Mouse (Mus musculus): Measurements from ENCODE around the gene Unc80. TPM values are rescaled to one million over a fixed set of nuclear protein-coding genes. Genes with fewer than 3 reads are reported as not detected.

Unc80 gene
- polyA plus RNA-seq, 1 experiment from 2014 or later = 0.14 TPM

DNA sequence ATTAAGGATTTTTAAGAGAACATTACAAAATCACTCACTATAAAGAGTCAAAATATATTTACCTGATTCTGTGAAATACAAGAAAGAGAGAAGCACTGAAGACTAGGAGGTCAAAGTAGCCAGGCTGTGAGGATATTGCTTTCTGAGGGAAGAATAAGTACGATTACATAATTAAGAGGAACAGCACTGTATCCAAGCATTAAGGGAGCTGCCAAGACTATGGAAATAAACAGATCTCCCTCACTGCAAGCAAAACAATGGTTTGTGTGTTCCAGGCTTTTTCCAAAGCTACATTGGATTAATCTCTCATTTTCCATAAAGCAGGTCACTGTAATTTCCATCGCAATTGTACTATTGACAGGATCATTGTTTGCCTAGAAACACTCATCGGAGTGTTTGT, 14.6 kb downstream of the Unc80 start:
- no peak for ATAC-seq (ENCODE audit: insufficient number of reproducible peaks, low FRiP score)
- WGBS = 79% methylated on average over 3 of the region's 3 CpGs
- Histone ChIP-seq H3K36me3 (no peaks in the 10 kb centered on the region), H3K27me3 (replicated peaks) (no peaks in the 10 kb centered on the region), H3K27ac (ENCODE audit: poor library complexity, severe bottlenecking) (no peak overlapping the region), H3K4me2 (no peak overlapping the region), H3K4me3 (no peak overlapping the region), H3K9ac (no peak overlapping the region), H3K4me1 (replicated peaks) (no peaks in the 10 kb centered on the region), H3K9me3 (replicated peaks) (no peaks in the 10 kb centered on the region)

DNA sequence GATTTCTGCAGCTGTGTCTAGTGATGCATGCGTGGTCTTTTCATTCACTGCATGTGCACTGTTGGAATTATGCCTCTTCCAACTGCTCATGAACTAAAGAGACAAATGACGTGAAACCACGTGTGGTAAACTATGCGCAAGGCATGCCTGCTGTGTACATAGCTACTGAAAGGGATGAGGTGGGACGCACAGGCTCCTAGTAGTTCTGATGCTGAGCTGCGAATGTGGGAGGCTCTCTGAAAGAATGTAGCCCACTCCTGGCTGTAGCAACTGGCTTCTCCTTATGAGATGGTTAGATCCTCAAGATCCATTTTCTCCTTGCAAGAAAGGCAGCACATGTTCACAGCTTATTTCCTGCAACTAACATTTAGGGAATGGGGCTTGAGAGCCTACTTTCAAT, 24.9 kb downstream of the Unc80 start:
- WGBS = 76% methylated on average over 6 of the region's 6 CpGs
- H3K9me3 ChIP-seq (replicated peaks) = no peaks in the 10 kb centered on the region
- no peaks in the 10 kb centered on the region for H3K4me1 ChIP-seq (replicated peaks)
- ATAC-seq (ENCODE audit: insufficient number of reproducible peaks, low FRiP score) = no peak
- no peak overlapping the region for H3K4me3 ChIP-seq
- no peak overlapping the region for H3K9ac ChIP-seq
- no peaks in the 10 kb centered on the region for H3K36me3 ChIP-seq
- H3K4me2 ChIP-seq = no peak overlapping the region
- no peaks in the 10 kb centered on the region for H3K27me3 ChIP-seq (replicated peaks)
- H3K27ac ChIP-seq (ENCODE audit: poor library complexity, severe bottlenecking) = no peak overlapping the region

DNA sequence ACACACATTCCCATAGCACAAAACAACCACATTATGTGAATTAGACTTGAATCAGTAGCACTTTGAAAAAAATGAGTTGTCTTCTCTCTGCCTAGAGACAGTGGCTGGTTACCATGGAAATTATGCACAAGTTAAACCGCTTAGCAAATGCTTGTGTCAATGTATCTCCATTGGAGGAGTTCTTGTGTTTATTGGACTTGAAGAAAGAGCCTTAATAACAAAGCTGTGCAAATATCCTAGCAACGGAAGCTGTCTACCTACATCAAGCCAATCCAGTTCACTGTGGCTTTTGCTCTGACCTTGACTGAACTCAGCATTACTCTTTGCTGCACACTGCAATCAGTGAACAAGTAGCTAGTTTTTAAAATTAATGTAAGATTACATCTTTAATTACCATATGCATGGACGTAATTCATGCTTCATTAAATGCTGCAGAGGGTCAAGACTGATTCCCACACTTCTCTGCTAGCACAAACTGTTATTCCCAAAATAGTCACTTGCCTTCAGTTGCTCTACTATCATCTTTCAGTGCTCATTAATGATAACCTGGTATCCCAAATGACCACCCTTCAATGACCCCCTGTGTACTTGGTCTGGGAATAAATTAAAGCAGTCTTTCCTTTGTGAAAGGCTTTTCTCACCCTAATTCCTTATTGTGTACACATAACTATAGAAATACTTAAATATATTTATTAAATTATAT, 27.3 kb downstream of the Unc80 start:
- H3K27ac ChIP-seq (ENCODE audit: poor library complexity, severe bottlenecking) = no peak overlapping the region
- no peaks in the 10 kb centered on the region for H3K9me3 ChIP-seq (replicated peaks)
- H3K4me1 ChIP-seq (replicated peaks) = no peaks in the 10 kb centered on the region
- no peak overlapping the region for H3K4me2 ChIP-seq
- WGBS = 76% methylated on average over 3 of the region's 3 CpGs
- H3K9ac ChIP-seq = no peak overlapping the region
- H3K36me3 ChIP-seq = no peaks in the 10 kb centered on the region
- H3K4me3 ChIP-seq = no peak overlapping the region
- H3K27me3 ChIP-seq (replicated peaks) = no peaks in the 10 kb centered on the region
- no peak for ATAC-seq (ENCODE audit: insufficient number of reproducible peaks, low FRiP score)

DNA sequence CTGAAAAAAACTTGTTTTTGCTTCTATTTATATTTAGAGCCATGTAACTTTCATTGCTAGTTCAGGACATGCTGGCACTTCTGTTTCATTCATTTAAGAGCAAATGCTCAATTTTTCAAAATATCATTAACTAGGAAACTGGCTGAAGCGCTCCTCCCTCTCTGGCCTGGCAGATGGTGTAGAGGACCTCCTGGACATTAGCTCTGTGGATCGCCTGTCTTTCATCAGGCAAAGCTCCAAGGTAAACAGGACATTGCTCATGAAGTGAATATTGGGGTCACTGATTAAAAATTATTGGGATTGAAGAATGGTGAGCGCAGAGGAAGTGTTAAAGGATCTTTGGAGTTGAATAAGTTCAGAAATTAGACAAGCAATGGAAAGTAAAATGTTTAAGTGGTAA, 82.6 kb downstream of the Unc80 start:
- no peaks in the 10 kb centered on the region for H3K4me1 ChIP-seq (replicated peaks)
- no peak overlapping the region for H3K4me3 ChIP-seq
- H3K27ac ChIP-seq (ENCODE audit: poor library complexity, severe bottlenecking) = no peak overlapping the region
- ATAC-seq (ENCODE audit: insufficient number of reproducible peaks, low FRiP score) = no peak
- peaks cover 5% of the 10 kb centered on the region for H3K9me3 ChIP-seq (replicated peaks)
- no peaks in the 10 kb centered on the region for H3K36me3 ChIP-seq
- no peaks in the 10 kb centered on the region for H3K27me3 ChIP-seq (replicated peaks)
- WGBS = 68% methylated on average over 3 of the region's 3 CpGs
- H3K4me2 ChIP-seq = no peak overlapping the region
- no peak overlapping the region for H3K9ac ChIP-seq

DNA sequence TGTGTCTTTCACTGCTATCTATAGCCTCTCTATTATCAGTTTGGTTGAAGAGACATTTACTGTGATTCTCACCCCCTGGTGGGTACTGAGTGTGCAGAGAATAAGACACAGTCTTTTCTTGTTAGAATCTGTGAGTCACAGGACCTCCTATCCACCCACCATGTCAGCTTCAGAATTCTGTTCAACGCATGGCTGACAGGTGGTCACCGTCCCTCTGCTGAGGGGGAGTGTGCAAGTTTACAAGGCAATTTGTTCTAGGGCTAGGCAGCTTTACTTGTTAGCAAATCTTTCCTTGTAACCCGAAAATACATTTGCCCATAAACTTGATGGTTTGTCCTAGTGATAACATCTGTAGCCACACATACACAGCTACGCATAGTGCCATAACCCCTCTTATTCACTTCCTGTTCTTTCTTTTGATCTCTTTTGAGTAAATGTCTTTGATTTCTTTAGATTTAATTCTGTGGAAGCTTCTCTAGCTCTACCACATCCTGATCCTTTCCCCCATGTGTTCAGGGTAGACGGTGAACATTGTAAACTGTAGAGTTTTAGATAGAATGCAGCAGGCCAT, 84.3 kb downstream of the Unc80 start:
- 74% methylated on average over 5 of the region's 5 CpGs for whole genome bisulfite sequencing
- H3K4me3 ChIP-seq = no peak overlapping the region
- ATAC-seq (ENCODE audit: insufficient number of reproducible peaks, low FRiP score) = no peak
- no peaks in the 10 kb centered on the region for H3K27me3 ChIP-seq (replicated peaks)
- H3K36me3 ChIP-seq = no peaks in the 10 kb centered on the region
- H3K9ac ChIP-seq = no peak overlapping the region
- H3K9me3 ChIP-seq (replicated peaks) = peaks cover 5% of the 10 kb centered on the region
- no peak overlapping the region for H3K27ac ChIP-seq (ENCODE audit: poor library complexity, severe bottlenecking)
- no peak overlapping the region for H3K4me2 ChIP-seq
- H3K4me1 ChIP-seq (replicated peaks) = no peaks in the 10 kb centered on the region

DNA sequence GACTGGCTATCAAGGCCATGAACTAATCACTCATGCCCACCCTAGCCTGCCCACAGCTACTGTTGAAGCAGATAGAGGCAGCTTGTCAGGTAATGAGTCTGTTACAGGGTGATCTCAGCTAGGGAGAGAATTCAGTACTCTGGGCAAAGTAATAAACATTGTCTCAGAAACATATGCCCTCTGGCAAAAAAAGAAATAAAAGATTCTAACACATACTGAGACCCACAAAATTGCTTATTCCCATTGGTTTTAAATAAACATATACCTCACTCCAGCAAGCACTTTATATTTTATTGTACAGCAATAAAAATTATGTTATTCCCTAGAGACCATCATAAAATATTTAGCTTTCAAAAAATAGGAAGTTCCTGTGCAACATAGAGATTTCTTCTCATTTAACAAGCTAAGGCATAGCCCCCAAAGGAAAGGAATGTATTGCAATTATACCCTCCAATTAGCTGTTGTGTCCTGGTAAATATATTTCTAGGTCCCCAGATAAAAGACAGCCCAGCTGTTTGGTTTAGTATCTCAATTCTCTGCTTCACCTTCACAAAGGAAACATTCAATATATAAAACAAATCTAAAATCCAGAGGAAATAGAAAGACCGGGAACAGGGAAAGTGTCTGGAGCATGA, 93.6 kb downstream of the Unc80 start:
- no peak for ATAC-seq (ENCODE audit: insufficient number of reproducible peaks, low FRiP score)
- no peaks in the 10 kb centered on the region for H3K4me1 ChIP-seq (replicated peaks)
- no peak overlapping the region for H3K27ac ChIP-seq (ENCODE audit: poor library complexity, severe bottlenecking)
- no peaks in the 10 kb centered on the region for H3K9me3 ChIP-seq (replicated peaks)
- no peak overlapping the region for H3K9ac ChIP-seq
- H3K4me3 ChIP-seq = no peak overlapping the region
- no peaks in the 10 kb centered on the region for H3K27me3 ChIP-seq (replicated peaks)
- no peaks in the 10 kb centered on the region for H3K36me3 ChIP-seq
- 74% methylated on average over 1 of the region's 1 CpGs for WGBS
- no peak overlapping the region for H3K4me2 ChIP-seq

DNA sequence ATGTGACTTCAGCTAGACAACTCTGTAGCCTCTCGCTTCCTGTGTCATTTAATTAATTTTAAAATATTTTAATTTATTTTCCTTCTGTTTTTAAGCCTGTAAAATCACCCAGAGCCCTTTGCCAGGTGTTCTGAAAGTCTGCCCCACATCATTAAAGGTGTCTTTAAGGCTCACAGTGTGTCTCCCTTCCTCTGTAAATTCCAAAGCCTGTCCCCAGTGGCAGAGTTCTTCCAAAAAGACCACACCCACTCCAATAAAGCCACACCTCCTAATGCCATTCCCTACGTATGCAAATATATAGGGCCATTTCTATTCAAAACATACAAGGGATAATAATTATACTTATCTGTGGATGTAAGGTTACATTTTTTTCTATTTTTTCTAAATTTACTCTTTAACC, 94.2 kb downstream of the Unc80 start:
- Histone ChIP-seq H3K27me3 (replicated peaks) (no peaks in the 10 kb centered on the region), H3K9ac (no peak overlapping the region), H3K4me2 (no peak overlapping the region), H3K4me1 (replicated peaks) (no peaks in the 10 kb centered on the region), H3K4me3 (no peak overlapping the region), H3K9me3 (replicated peaks) (no peaks in the 10 kb centered on the region), H3K36me3 (no peaks in the 10 kb centered on the region), H3K27ac (ENCODE audit: poor library complexity, severe bottlenecking) (no peak overlapping the region)
- WGBS = 72% methylated on average over 2 of the region's 2 CpGs
- ATAC-seq (ENCODE audit: insufficient number of reproducible peaks, low FRiP score) = no peak

DNA sequence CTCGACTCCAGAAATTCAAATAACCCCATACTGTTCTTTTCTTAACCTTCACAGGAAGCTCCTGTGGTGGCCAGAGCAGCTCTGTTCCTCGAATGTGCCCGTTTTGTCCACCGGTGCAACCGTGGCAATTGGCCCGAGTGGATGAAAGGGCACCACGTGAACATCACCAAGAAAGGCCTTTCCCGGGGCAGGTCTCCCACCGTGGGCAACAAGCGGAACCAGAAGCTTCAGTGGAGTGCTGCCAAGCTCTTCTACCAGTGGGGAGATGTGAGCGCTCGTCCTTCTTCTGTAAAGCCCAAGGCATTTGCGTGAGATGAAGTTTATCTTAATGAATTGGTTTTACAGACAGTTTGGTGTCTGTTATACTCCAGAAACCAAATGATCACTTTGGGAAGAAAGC, 101.6 kb downstream of the Unc80 start:
- H3K36me3 ChIP-seq = no peaks in the 10 kb centered on the region
- no peak for ATAC-seq (ENCODE audit: insufficient number of reproducible peaks, low FRiP score)
- 79% methylated on average over 13 of the region's 13 CpGs for WGBS
- no peak overlapping the region for H3K27ac ChIP-seq (ENCODE audit: poor library complexity, severe bottlenecking)
- no peaks in the 10 kb centered on the region for H3K9me3 ChIP-seq (replicated peaks)
- no peak overlapping the region for H3K4me3 ChIP-seq
- no peak overlapping the region for H3K9ac ChIP-seq
- no peak overlapping the region for H3K4me2 ChIP-seq
- H3K4me1 ChIP-seq (replicated peaks) = no peaks in the 10 kb centered on the region
- no peaks in the 10 kb centered on the region for H3K27me3 ChIP-seq (replicated peaks)

DNA sequence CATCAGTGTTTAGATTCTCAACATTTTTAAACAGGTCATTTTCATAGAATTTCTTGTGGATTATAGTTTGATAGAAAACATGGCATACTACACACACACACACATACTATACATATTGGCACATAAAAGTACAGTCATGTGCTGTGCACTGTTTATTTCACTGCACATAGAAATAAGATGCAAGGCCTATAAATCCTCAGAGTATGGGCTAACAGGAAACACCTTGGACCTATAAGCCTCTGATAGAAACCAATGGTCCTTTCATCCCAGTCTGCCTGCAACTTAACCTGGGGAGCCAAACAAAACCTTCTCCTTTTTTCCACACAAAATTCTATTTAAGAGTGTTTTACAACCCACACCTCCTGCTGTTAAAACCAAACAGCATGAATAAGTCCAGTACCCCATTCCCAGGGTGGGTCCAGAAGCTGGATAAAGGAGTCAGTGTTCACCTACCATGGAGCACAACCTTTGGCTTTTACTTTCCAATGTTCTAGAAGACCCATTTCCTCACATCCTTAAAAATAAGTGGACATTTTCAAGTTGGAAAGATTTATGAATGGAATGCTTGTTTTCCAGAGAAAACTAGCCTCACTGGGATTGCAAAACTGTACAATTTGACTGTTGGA, 129.1 kb downstream of the Unc80 start:
- Histone ChIP-seq H3K9me3 (replicated peaks) (no peaks in the 10 kb centered on the region), H3K9ac (no peak overlapping the region), H3K36me3 (no peaks in the 10 kb centered on the region), H3K27me3 (replicated peaks) (no peaks in the 10 kb centered on the region), H3K4me2 (no peak overlapping the region), H3K4me3 (no peak overlapping the region), H3K4me1 (replicated peaks) (no peaks in the 10 kb centered on the region), H3K27ac (ENCODE audit: poor library complexity, severe bottlenecking) (no peak overlapping the region)
- ATAC-seq (ENCODE audit: insufficient number of reproducible peaks, low FRiP score) = no peak

DNA sequence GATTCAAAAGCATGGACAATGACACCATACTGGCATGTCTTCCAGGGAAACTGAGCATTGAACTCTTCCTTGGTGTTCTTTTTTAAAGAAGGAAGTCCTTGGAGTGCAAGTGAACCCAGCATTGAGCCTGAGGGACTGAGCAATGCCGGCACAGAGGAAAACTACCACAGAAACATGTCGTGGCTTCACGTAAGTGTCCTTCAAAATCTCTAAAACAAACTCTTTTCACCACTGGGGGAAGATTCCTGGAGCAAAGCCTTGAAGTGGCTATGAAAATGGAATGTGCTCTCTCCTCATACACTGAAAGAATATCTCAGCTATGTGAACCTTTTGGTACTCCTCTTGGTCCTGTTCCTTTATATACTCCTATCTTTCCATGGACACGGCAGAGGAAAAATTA, 140.1 kb downstream of the Unc80 start:
- no peak for ATAC-seq (ENCODE audit: insufficient number of reproducible peaks, low FRiP score)
- 78% methylated on average over 4 of the region's 4 CpGs for WGBS
- H3K9ac ChIP-seq = no peak overlapping the region
- H3K27ac ChIP-seq (ENCODE audit: poor library complexity, severe bottlenecking) = no peak overlapping the region
- no peaks in the 10 kb centered on the region for H3K36me3 ChIP-seq
- H3K9me3 ChIP-seq (replicated peaks) = no peaks in the 10 kb centered on the region
- no peaks in the 10 kb centered on the region for H3K4me1 ChIP-seq (replicated peaks)
- H3K4me3 ChIP-seq = no peak overlapping the region
- no peaks in the 10 kb centered on the region for H3K27me3 ChIP-seq (replicated peaks)
- H3K4me2 ChIP-seq = no peak overlapping the region

DNA sequence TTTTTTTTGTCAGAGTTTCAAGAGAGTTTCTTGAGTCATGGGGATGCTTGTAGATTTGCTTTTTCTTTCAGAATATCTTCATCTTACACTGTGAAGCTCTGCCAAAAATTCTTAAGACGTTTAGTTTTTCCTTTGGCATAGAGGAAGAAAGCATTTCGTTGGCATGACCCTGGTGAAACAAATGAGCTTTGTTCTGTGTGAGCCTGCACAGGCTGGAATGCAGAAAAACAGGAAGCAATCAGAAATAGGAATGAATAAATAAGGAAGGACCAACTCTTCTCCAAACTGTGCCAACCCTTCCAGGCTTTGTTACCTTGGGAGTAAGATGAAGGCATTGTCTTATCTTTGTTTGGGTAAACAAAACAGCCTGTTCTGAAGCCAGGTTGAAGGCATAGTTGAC, 149.0 kb downstream of the Unc80 start:
- WGBS = 39% methylated on average over 2 of the region's 2 CpGs
- no peak for ATAC-seq (ENCODE audit: insufficient number of reproducible peaks, low FRiP score)
- no peaks in the 10 kb centered on the region for H3K27me3 ChIP-seq (replicated peaks)
- no peak overlapping the region for H3K4me3 ChIP-seq
- no peak overlapping the region for H3K9ac ChIP-seq
- H3K27ac ChIP-seq (ENCODE audit: poor library complexity, severe bottlenecking) = no peak overlapping the region
- H3K36me3 ChIP-seq = no peaks in the 10 kb centered on the region
- H3K9me3 ChIP-seq (replicated peaks) = no peaks in the 10 kb centered on the region
- no peak overlapping the region for H3K4me2 ChIP-seq
- H3K4me1 ChIP-seq (replicated peaks) = no peaks in the 10 kb centered on the region
